Mouse (Mus musculus) cerebellum, postnatal 10 days (tissue): Measurements from ENCODE around the gene Fam13c.

ENCODE experiments used
- DNase-seq, 2 experiments: peaks; one replicate each; pipeline ENCODE4 v3.0.0; 2021; ENCODE audit warnings: mixed read lengths in 2 of 2

Fam13c gene

GRCm38 (mm10) chr10:70465638-70466037 is 25.4 kb downstream of the Fam13c start:
- peak in 1 of 2 experiments; percentile 18 for DNase-seq

GRCm38 (mm10) chr10:70470836-70471235 is 30.6 kb downstream of the Fam13c start:
- DNase-seq: no peak

- peak; percentile 84 to 85 for DNase-seq
These were observed 37.5 kb downstream of the Fam13c start for GRCm38 (mm10) chr10:70477741-70478145.

GRCm38 (mm10) chr10:70483736-70484135 is 43.5 kb downstream of the Fam13c start:
- peak in 1 of 2 experiments; percentile 20 for DNase-seq

GRCm38 (mm10) chr10:70484568-70485286 is 44.4 kb downstream of the Fam13c start:
- no peak for DNase-seq

GRCm38 (mm10) chr10:70485287-70485612 is 45.0 kb downstream of the Fam13c start:
- DNase-seq: peak; percentile 28 to 64

GRCm38 (mm10) chr10:70486651-70487050 is 46.4 kb downstream of the Fam13c start:
- DNase-seq: no peak

- DNase-seq: no peak
These were observed 53.6 kb downstream of the Fam13c start for GRCm38 (mm10) chr10:70493891-70494290.

- DNase-seq: no peak
These were observed 54.2 kb downstream of the Fam13c start for GRCm38 (mm10) chr10:70494441-70494840.

GRCm38 (mm10) chr10:70495106-70496104 is 55.1 kb downstream of the Fam13c start:
- peak in 1 of 2 experiments; percentile 29 for DNase-seq

- DNase-seq: peak; percentile 65 to 74
These were observed 56.7 kb downstream of the Fam13c start for GRCm38 (mm10) chr10:70496938-70497337.

GRCm38 (mm10) chr10:70498328-70498727 is 58.0 kb downstream of the Fam13c start:
- peak in 1 of 2 experiments; percentile 23 for DNase-seq

GRCm38 (mm10) chr10:70499246-70499645 is 59.0 kb downstream of the Fam13c start:
- DNase-seq: peak; percentile 34 to 36

- no peak for DNase-seq
These were observed 64.6 kb downstream of the Fam13c start for GRCm38 (mm10) chr10:70504871-70505270.

- no peak for DNase-seq
These were observed 65.1 kb downstream of the Fam13c start for GRCm38 (mm10) chr10:70505395-70505794.

- DNase-seq: peak; percentile 51 to 54
These were observed 65.6 kb downstream of the Fam13c start for GRCm38 (mm10) chr10:70505842-70506241.

GRCm38 (mm10) chr10:70506499-70507168 is 66.4 kb downstream of the Fam13c start:
- peak; percentile 53 to 64 for DNase-seq

- no peak for DNase-seq
These were observed 67.6 kb downstream of the Fam13c start for GRCm38 (mm10) chr10:70507880-70508279.

GRCm38 (mm10) chr10:70514848-70515247 is 74.6 kb downstream of the Fam13c start:
- no peak for DNase-seq

- no peak for DNase-seq
These were observed 76.4 kb downstream of the Fam13c start for GRCm38 (mm10) chr10:70516661-70517060.

GRCm38 (mm10) chr10:70519640-70520099 is 79.4 kb downstream of the Fam13c start:
- no peak for DNase-seq

- DNase-seq: peak; percentile 53 to 63
These were observed 80.2 kb downstream of the Fam13c start for GRCm38 (mm10) chr10:70520143-70521131.
